ENCODE assay signal across 11 mouse cellular contexts in the genomic region with DNA sequence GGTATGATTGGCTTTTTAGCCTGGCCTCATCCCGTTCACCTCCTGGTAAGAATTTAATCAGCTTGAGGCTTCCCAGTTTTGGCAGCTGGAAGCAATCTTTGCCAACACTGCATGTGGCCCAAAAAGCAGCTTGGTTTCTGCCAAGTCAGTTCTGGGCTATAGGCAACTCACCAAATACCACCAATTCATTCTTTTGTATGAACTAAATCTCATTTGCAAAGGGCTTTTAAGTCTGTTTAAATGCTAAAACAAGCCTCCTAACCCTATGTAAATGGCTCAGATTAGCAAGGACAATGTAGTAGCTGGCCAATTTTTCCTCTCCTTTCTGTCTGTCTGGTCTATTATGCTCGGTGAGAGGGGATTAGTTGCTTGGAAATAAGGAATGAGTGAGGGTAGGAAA.
DNase-seq lines count a peak whose midpoint lies in the region; ATAC-seq lines count a peak whose summit lies in the region.
"Had no signal": no experiment of that assay in that cellular context is flagged by ENCODE, and none has a peak within 500 bp of the region (broad histone marks: within the 10 kb centered on the region; RNA-seq: fewer than 3 reads in every experiment).

No protein-coding gene starts in this region.

- no peaks in the 10 kb centered on the region for H3K27me3 ChIP-seq in hindbrain, embryonic 14.5 days (ENCODE audit: control insufficient read depth, insufficient read depth, low read length)
- no peaks in the 10 kb centered on the region for H3K27me3 ChIP-seq in hindbrain, embryonic 10.5 days (ENCODE audit: insufficient read depth, poor library complexity, severe bottlenecking)
- H3K27me3 ChIP-seq in forebrain, embryonic 13.5 days, result peaks cover 54% of the 10 kb centered on the region
- H3K27me3 ChIP-seq in midbrain, embryonic 14.5 days (ENCODE audit: control insufficient read depth, insufficient read depth, low read length), result peaks cover 11% of the 10 kb centered on the region; the same call in 1 of the 2 replicates

- H3K27ac ChIP-seq in hindbrain, embryonic 14.5 days, result no peak overlapping the region
- H3K27ac ChIP-seq in hindbrain, embryonic 10.5 days, result no peak overlapping the region
- H3K27ac ChIP-seq in forebrain, embryonic 13.5 days, result no peak overlapping the region
- H3K27ac ChIP-seq in midbrain, embryonic 14.5 days (replicated peaks; ENCODE audit: low read depth, low read length), result no peak overlapping the region
- H3K27ac ChIP-seq: kidney, postnatal 0 days had no signal

- no peak overlapping the region for H3K4me3 ChIP-seq in hindbrain, embryonic 14.5 days (replicated peaks; ENCODE audit: low read length)
- no peak overlapping the region for H3K4me3 ChIP-seq in hindbrain, embryonic 10.5 days
- H3K4me3 ChIP-seq in forebrain, embryonic 13.5 days, result no peak overlapping the region
- no peak overlapping the region for H3K4me3 ChIP-seq in midbrain, embryonic 14.5 days (replicated peaks; ENCODE audit: low read depth, low read length)

- H3K9me3 ChIP-seq in hindbrain, embryonic 14.5 days (ENCODE audit: control insufficient read depth, low read length), result no peaks in the 10 kb centered on the region
- H3K9me3 ChIP-seq in hindbrain, embryonic 10.5 days, result peaks cover 10% of the 10 kb centered on the region; the same call in 1 of the 2 replicates
- peaks cover 9% of the 10 kb centered on the region for H3K9me3 ChIP-seq in forebrain, embryonic 13.5 days (replicated peaks)
- H3K9me3 ChIP-seq in midbrain, embryonic 14.5 days (ENCODE audit: control insufficient read depth, low read length), result peaks cover 5% of the 10 kb centered on the region; the same call in 1 of the 2 replicates

- WGBS in hindbrain, embryonic 14.5 days, result 30% methylated on average over 2 of the region's 2 CpGs
- WGBS in hindbrain, embryonic 10.5 days, result 37% methylated on average over 2 of the region's 2 CpGs
- WGBS in forebrain, embryonic 13.5 days, result 2% methylated on average over 2 of the region's 2 CpGs
- 5% methylated on average over 2 of the region's 2 CpGs for WGBS in midbrain, embryonic 14.5 days

- DNase-seq in hindbrain, embryonic 14.5 days (ENCODE audit: low spot score), result peak; percentile 29
- DNase-seq in hindbrain, embryonic 10.5 days (ENCODE audit: low spot score), result no peak
- DNase-seq in brain, adult 2 months (ENCODE audit: low read depth, low spot score), result peak; percentile 57
- peak; percentile 70 for DNase-seq in midbrain, embryonic 14.5 days
- no peak for DNase-seq in spleen, adult 18-20 months
- no peak for DNase-seq in thymus, postnatal 4 days
- DNase-seq in gastrocnemius, adult 8-10 months (ENCODE audit: low spot score in 2 of 2), result no peak
- DNase-seq: lung, adult 2 months; thymus, postnatal 25 days had no signal

- H3K36me3 ChIP-seq in hindbrain, embryonic 14.5 days (replicated peaks; ENCODE audit: control insufficient read depth, insufficient read depth), result no peaks in the 10 kb centered on the region
- no peaks in the 10 kb centered on the region for H3K36me3 ChIP-seq in hindbrain, embryonic 10.5 days
- no peaks in the 10 kb centered on the region for H3K36me3 ChIP-seq in forebrain, embryonic 13.5 days (ENCODE audit: poor library complexity, severe bottlenecking)
- H3K36me3 ChIP-seq in midbrain, embryonic 14.5 days (ENCODE audit: control insufficient read depth, insufficient read depth, low read length), result no peaks in the 10 kb centered on the region

- H3K9ac ChIP-seq in hindbrain, embryonic 14.5 days, result no peak overlapping the region
- no peak overlapping the region for H3K9ac ChIP-seq in forebrain, embryonic 13.5 days
- no peak overlapping the region for H3K9ac ChIP-seq in midbrain, embryonic 14.5 days (replicated peaks; ENCODE audit: low read length)

- H3K4me1 ChIP-seq in hindbrain, embryonic 14.5 days (replicated peaks; ENCODE audit: control insufficient read depth, insufficient read depth, low read length), result 0 out of 2 replicates have a peak, but pooled peaks cover 3% of the 10 kb centered on the region
- no peaks in the 10 kb centered on the region for H3K4me1 ChIP-seq in hindbrain, embryonic 10.5 days (replicated peaks)
- no peaks in the 10 kb centered on the region for H3K4me1 ChIP-seq in forebrain, embryonic 13.5 days
- H3K4me1 ChIP-seq in midbrain, embryonic 14.5 days (ENCODE audit: control insufficient read depth, insufficient read depth, low read length), result no peaks in the 10 kb centered on the region

- no peak overlapping the region for H3K4me2 ChIP-seq in hindbrain, embryonic 14.5 days (replicated peaks)
- no peak overlapping the region for H3K4me2 ChIP-seq in forebrain, embryonic 13.5 days
- no peak overlapping the region for H3K4me2 ChIP-seq in midbrain, embryonic 14.5 days (ENCODE audit: low read length)

- ATAC-seq in hindbrain, embryonic 14.5 days (ENCODE audit: low FRiP score), result peak; percentile 46; the same call in 1 of the 2 replicates
- ATAC-seq in forebrain, embryonic 13.5 days, result peak; percentile 80
- ATAC-seq in midbrain, embryonic 14.5 days (ENCODE audit: low FRiP score, low TSS enrichment), result peak; percentile 64; the same call in 1 of the 2 replicates

Comparison
In these comparisons a context has a peak if more than half of its experiments do, and no peak if none do; other contexts are left out.
1. DNase-seq: peak in hindbrain, embryonic 14.5 days (single experiment), brain, adult 2 months (single experiment) and midbrain, embryonic 14.5 days (single experiment); none in hindbrain, embryonic 10.5 days (single experiment), spleen, adult 18-20 months (0 of 2), thymus, postnatal 4 days (single experiment) and gastrocnemius, adult 8-10 months (0 of 2).
2. Peak in every context shown above with its lines, with median percentiles within 50 percentile points of each other: ATAC-seq.